Mouse (Mus musculus) embryonic facial prominence, embryonic 10.5 days (tissue): ENCODE measurements at regions not wholly inside any gene's neighbourhood (a gene's known extent, or its start where the extent isn't known, plus 50 kb on each side); places are given as distances from the start of the nearest gene placed in this dataset.

Source experiments
- DNase-seq: peaks from one replicate; pipeline ENCODE4 v3.0.0-alpha.2; 2017; ENCODE audit warnings: low spot score
- H3K27ac ChIP-seq: fragments of 300-500 bp; sonication (generic); replicated peaks from 2 replicates; pipeline ENCODE4 v1.5.1; 2016; ENCODE audit warnings: mild to moderate bottlenecking
- H3K27me3 ChIP-seq: fragments of 300-500 bp; sonication (generic); replicated peaks from 2 replicates; pipeline ENCODE4 v1.6.1; 2016; ENCODE audit warnings: low read depth, mild to moderate bottlenecking; ENCODE audit not compliant: poor library complexity, severe bottlenecking
- H3K36me3 ChIP-seq: fragments of 300-500 bp; sonication (generic); replicated peaks from 2 replicates; pipeline ENCODE4 v1.6.1; 2016; ENCODE audit warnings: mild to moderate bottlenecking, moderate library complexity
- H3K4me1 ChIP-seq: fragments of 300-500 bp; sonication (generic); 2 replicates; pipeline ENCODE4 v1.6.1; 2016
- H3K4me3 ChIP-seq: fragments of 300-500 bp; sonication (generic); 2 replicates; pipeline ENCODE4 v1.5.1; 2016; ENCODE audit warnings: mild to moderate bottlenecking, moderate library complexity
- H3K9me3 ChIP-seq: fragments of 300-500 bp; sonication (generic); 2 replicates; pipeline ENCODE4 v1.6.1; 2016; ENCODE audit warnings: mild to moderate bottlenecking
- WGBS: fragments of 180-500 bp; shearing (Covaris S2); methylation state at CpG from one replicate; pipeline ENCODE4 v1.1.7; 2016; 5-methylcytosine and 5-hydroxymethylcytosine counted together

DNA sequence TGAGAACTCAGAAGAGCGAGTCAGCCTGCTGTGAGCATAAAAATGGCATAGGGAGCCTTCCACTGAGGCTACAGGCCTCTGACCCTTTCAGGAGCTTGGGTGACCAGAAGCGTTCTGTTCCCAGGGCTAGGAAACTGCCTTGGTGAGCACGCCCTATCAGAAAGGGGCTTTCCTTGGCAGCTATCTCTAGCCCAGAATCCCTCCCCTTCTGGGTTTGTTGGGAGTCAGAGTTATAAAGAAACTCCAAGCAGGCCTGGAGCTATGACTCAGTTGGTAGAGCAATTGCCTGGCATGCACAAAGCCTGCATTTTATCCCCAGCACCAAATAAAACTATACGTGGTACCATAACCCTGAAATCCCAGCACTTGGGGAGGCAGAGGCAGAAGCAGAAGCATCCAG lies 85.7 kb upstream of the 4930412O13Rik start:
- H3K27ac ChIP-seq: no peak overlapping the region
- no peak for DNase-seq
- H3K4me3 ChIP-seq: no peak overlapping the region
- H3K9me3 ChIP-seq: no peaks in the 10 kb centered on the region
- H3K36me3 ChIP-seq: no peaks in the 10 kb centered on the region
- WGBS: 75% methylated on average over 4 of the region's 4 CpGs
- H3K27me3 ChIP-seq: no peaks in the 10 kb centered on the region
- H3K4me1 ChIP-seq: no peaks in the 10 kb centered on the region

DNA sequence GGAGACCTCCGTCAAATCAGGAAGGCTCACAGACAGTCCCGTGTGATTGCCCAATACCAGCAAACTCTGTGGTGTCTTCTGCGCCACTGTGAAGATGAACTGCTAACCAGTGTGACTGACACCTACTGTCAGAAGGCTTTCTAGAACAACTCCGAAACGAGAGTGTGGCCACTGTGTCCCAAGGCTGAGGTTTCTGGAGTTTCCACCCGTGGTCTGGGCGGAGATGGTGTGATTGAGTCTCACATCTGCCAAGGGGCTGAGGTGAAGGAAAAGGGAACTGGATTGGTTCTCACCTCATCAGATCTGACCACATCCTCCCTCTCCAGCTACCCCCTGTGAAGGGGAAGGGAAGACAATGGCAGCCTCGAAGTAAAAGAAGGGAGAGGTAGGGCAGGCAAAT lies 79.6 kb upstream of the 4930412O13Rik start:
- DNase-seq: no peak
- no peaks in the 10 kb centered on the region for H3K36me3 ChIP-seq
- WGBS: 82% methylated on average over 8 of the region's 8 CpGs
- no peaks in the 10 kb centered on the region for H3K9me3 ChIP-seq
- H3K4me3 ChIP-seq: no peak overlapping the region
- H3K27ac ChIP-seq: no peak overlapping the region
- H3K4me1 ChIP-seq: no peaks in the 10 kb centered on the region
- H3K27me3 ChIP-seq: no peaks in the 10 kb centered on the region

GRCm38 (mm10) chr2:9804306-9804705 lies 76.7 kb upstream of the 4930412O13Rik start:
- no peak for DNase-seq

DNA sequence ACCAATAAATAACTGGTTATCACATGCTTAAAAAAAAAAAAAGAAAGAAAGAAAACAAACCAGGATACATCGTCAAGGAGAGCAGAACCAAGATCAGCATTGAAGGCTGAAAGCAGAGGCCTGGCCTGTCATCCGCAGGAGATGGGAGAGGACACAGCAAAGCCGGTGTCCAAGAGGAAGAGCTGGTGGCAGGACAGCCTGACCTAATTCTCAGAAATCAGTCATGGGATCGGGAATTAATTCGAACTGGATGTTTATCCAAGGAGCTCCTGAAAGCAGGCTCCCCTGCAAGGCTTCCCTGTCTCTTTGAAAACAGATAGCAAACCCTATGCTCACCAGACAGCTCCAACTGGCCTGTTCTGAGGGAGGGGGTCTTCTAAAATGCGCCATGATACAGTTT lies 75.5 kb upstream of the 4930412O13Rik start:
- Histone ChIP-seq H3K27ac (no peak overlapping the region), H3K27me3 (no peaks in the 10 kb centered on the region), H3K36me3 (no peaks in the 10 kb centered on the region), H3K4me3 (no peak overlapping the region), H3K9me3 (no peaks in the 10 kb centered on the region), H3K4me1 (no peaks in the 10 kb centered on the region)
- WGBS: 86% methylated on average over 6 of the region's 6 CpGs
- no peak for DNase-seq

More at GRCm38 (mm10) chr2:9804306-9804705, 76.7 kb upstream of the 4930412O13Rik start:
- H3K27me3 ChIP-seq: no peaks in the 10 kb centered on the region
- H3K4me3 ChIP-seq: no peak overlapping the region
- no peaks in the 10 kb centered on the region for H3K4me1 ChIP-seq
- 76% methylated on average over 3 of the region's 3 CpGs for WGBS
- H3K36me3 ChIP-seq: no peaks in the 10 kb centered on the region
- no peaks in the 10 kb centered on the region for H3K9me3 ChIP-seq
- H3K27ac ChIP-seq: no peak overlapping the region
